Mouse (Mus musculus) G1E (cell line): ENCODE measurements at regions not wholly inside any gene's neighbourhood (a gene's known extent, or its start where the extent isn't known, plus 50 kb on each side); places are given as distances from the start of the nearest gene placed in this dataset.

Experiments used
- CTCF ChIP-seq: IDR thresholded peaks from 2 replicates; pipeline ENCODE4 v1.5.1; 2012; ENCODE audit warnings: low read depth, low read length, inconsistent platforms, mixed read lengths
- GATA1 ChIP-seq: IDR thresholded peaks from 2 replicates; pipeline ENCODE4 v1.6.1; 2012; ENCODE audit warnings: borderline replicate concordance, low read length, inconsistent platforms, mixed read lengths
- POLR2AphosphoS5 ChIP-seq: IDR thresholded peaks from 2 replicates; pipeline ENCODE4 v1.6.1; 2012; ENCODE audit warnings: low read depth, low read length, inconsistent platforms; ENCODE audit not compliant: insufficient replicate concordance

- TF ChIP-seq CTCF (no peak), POLR2AphosphoS5 (no peak), GATA1 (no peak)
Observed at GRCm38 (mm10) chr12:73445562-73445961, 100.6 kb downstream of the Tmem30b start.
